Mouse (Mus musculus): ENCODE results near the gene Micu1. TPM values are rescaled to one million over a fixed set of nuclear protein-coding genes. Genes with fewer than 3 reads are reported as not detected.
A peak's percentile ranks its signal among the peaks of the same experiment; 100 is the strongest.

Micu1 gene
- polyA plus RNA-seq, 1 experiment from 2014 or later: 58.0 TPM

GRCm38 (mm10) chr10:59911561-59912198 lies 209.4 kb downstream of the Micu1 start:
- Histone ChIP-seq H3K27me3 (ENCODE audit: poor library complexity, severe bottlenecking) (peaks cover 39% of the 10 kb centered on the region), H3K4me3 (peak overlapping the region; percentile 41), H3K9me3 (no peaks in the 10 kb centered on the region), H3K27ac (peak overlapping the region; percentile 86), H3K36me3 (replicated peaks) (no peaks in the 10 kb centered on the region), H3K4me1 (peaks cover 71% of the 10 kb centered on the region)
- 3% methylated on average over 25 of the region's 25 CpGs for WGBS
- no peak for DNase-seq (ENCODE audit: extremely low spot score, low spot score)

Other genes starting within 250 kb of the Micu1 start
- gene Gm10322, start 86.4 kb upstream of the Micu1 start, polyA plus RNA-seq (2016; fragmentation: Nextera tagmentation; extraction: Ambion mirVana): not detected in 2 replicates
- 19.0 and 19.1 TPM in 2 replicates for gene Mcu, start 85.8 kb upstream of the Micu1 start, polyA plus RNA-seq (2016; fragmentation: Nextera tagmentation; extraction: Ambion mirVana)
- 26.2 and 27.9 TPM in 2 replicates for gene Dnajb12, start 177.1 kb downstream of the Micu1 start, polyA plus RNA-seq (2016; fragmentation: Nextera tagmentation; extraction: Ambion mirVana)
- 32.7 and 35.3 TPM in 2 replicates for gene Ddit4, start 249.4 kb downstream of the Micu1 start, polyA plus RNA-seq (2016; fragmentation: Nextera tagmentation; extraction: Ambion mirVana)